Mouse (Mus musculus): Measurements from ENCODE around the gene Wdr11. TPM values are rescaled to one million over a fixed set of nuclear protein-coding genes. Genes with fewer than 3 reads are reported as not detected.

Wdr11 gene
- total and polyA plus RNA-seq, 2 experiments from 2014 or later: 28.1 to 40.1 TPM

- no peak overlapping the region for H3K4me3 ChIP-seq (ENCODE audit: low read depth, low read length)
- H3K36me3 ChIP-seq (ENCODE audit: insufficient read depth, low read length): no peaks in the 10 kb centered on the region
- H3K27ac ChIP-seq (ENCODE audit: low read depth, low read length): no peak overlapping the region
- H3K4me1 ChIP-seq (ENCODE audit: insufficient read depth, low read length): no peaks in the 10 kb centered on the region
- peak; percentile 66 for TF ChIP-seq CTCF (IDR thresholded peaks at IDR 0.05)
- no peaks in the 10 kb centered on the region for H3K9me3 ChIP-seq (ENCODE audit: low read length)
- H3K27me3 ChIP-seq (ENCODE audit: insufficient read depth, low read length): no peaks in the 10 kb centered on the region
- DNase-seq (ENCODE audit: low spot score) (peak; percentile 46), ATAC-seq (ENCODE audit: low FRiP score) (no peak)
- WGBS: 54% methylated on average over 10 of the region's 10 CpGs
- H3K9ac ChIP-seq (replicated peaks; ENCODE audit: low read length, poor library complexity, severe bottlenecking): no peak overlapping the region
- H3K4me2 ChIP-seq (ENCODE audit: low read depth, low read length, poor library complexity, severe bottlenecking): no peak overlapping the region
Measured at GRCm38 (mm10) chr7:129680534-129681210, 89.0 kb downstream of the Wdr11 start.

DNA sequence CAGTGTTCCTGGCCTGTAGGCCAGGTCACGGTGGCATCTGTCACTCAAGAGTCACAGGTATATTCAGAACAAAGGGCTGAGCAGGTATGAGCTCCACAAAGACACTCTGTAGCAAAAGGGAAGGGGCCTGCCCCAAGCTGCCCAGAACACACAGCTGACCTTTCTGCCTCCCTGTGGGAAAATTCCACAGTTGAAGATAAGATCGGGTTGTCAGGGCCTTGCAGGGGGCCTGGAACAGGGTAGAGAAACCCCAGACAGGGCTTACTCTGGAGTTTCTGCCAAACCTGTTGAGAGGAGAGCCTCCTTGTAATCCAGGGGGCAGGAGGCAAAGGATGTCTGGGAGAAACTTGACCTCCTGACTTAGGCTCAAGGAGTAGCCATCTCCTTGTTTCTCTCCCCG, 90.9 kb downstream of the Wdr11 start:
- WGBS: 83% methylated on average over 3 of the region's 3 CpGs
- TF ChIP-seq CTCF (IDR thresholded peaks at IDR 0.05): no peak
- Histone ChIP-seq H3K4me2 (ENCODE audit: low read depth, low read length, poor library complexity, severe bottlenecking) (no peak overlapping the region), H3K9ac (replicated peaks; ENCODE audit: low read length, poor library complexity, severe bottlenecking) (no peak overlapping the region), H3K27ac (ENCODE audit: low read depth, low read length) (no peak overlapping the region), H3K4me3 (ENCODE audit: low read depth, low read length) (no peak overlapping the region), H3K36me3 (ENCODE audit: insufficient read depth, low read length) (no peaks in the 10 kb centered on the region), H3K4me1 (ENCODE audit: insufficient read depth, low read length) (no peaks in the 10 kb centered on the region), H3K27me3 (ENCODE audit: insufficient read depth, low read length) (no peaks in the 10 kb centered on the region), H3K9me3 (ENCODE audit: low read length) (no peaks in the 10 kb centered on the region)
- no peak for ATAC-seq (ENCODE audit: low FRiP score)
- DNase-seq (ENCODE audit: low spot score): no peak

GRCm38 (mm10) chr7:129685326-129685725, 93.7 kb downstream of the Wdr11 start:
- H3K4me3 ChIP-seq (ENCODE audit: low read depth, low read length): no peak overlapping the region
- DNase-seq (ENCODE audit: low spot score): no peak
- H3K9me3 ChIP-seq (ENCODE audit: low read length): no peaks in the 10 kb centered on the region
- H3K36me3 ChIP-seq (ENCODE audit: insufficient read depth, low read length): no peaks in the 10 kb centered on the region
- H3K4me2 ChIP-seq (ENCODE audit: low read depth, low read length, poor library complexity, severe bottlenecking): no peak overlapping the region
- H3K27ac ChIP-seq (ENCODE audit: low read depth, low read length): no peak overlapping the region
- no peak overlapping the region for H3K9ac ChIP-seq (replicated peaks; ENCODE audit: low read length, poor library complexity, severe bottlenecking)
- TF ChIP-seq CTCF (IDR thresholded peaks at IDR 0.05): no peak
- no peaks in the 10 kb centered on the region for H3K27me3 ChIP-seq (ENCODE audit: insufficient read depth, low read length)
- ATAC-seq (ENCODE audit: low FRiP score): no peak
- 81% methylated on average over 5 of the region's 5 CpGs for WGBS
- no peaks in the 10 kb centered on the region for H3K4me1 ChIP-seq (ENCODE audit: insufficient read depth, low read length)

Measured in midbrain, postnatal 0 days (tissue).